Mouse (Mus musculus): ENCODE data around the gene Hspa1b. TPM values are rescaled to one million over a fixed set of nuclear protein-coding genes. Genes with fewer than 3 reads are reported as not detected.
A peak's percentile ranks its signal among the peaks of the same experiment; 100 is the strongest.

Gene Hspa1b
- polyA plus RNA-seq, 1 experiment from 2014 or later: 0.09 TPM

DNA sequence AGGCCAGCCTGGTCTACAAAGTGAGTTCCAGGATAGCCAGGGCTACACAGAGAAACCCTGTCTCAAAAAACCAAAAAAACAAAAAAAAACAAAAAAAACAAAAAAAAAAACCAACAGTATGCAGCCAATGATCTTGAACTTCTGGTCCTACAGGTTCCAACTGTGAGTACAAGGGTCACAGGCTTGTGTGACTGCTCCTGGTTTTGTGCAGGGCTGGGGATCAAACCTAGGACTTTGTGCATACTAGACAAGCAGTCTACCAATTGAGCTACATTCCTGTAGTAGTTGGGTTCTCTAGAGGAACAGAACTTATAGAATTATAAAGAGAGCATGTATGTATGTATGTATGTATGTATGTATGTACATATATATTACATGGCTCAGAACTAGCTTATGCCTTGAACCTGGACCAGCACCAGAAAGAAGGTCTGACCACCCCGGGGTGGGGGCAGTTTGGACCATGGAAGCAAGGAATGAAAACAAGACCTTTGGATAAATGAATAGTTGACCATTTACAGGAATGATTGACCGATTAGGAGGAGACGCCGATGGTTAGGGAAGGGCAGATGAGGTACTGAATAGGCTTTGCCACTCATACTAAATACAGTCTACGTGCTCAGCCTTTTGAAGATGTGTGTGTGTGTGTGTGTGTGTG lies 12.4 kb downstream of the Hspa1b start:
- H3K27me3 ChIP-seq (ENCODE audit: control insufficient read depth, insufficient read depth, low read length): no peaks in the 10 kb centered on the region
- H3K4me3 ChIP-seq (ENCODE audit: control insufficient read depth in 1 of 2, insufficient read depth in 1 of 2, low read depth in 1 of 2, low read length in 2 of 2): no peak overlapping the region

GRCm38 (mm10) chr17:34944362-34944761 lies 14.7 kb downstream of the Hspa1b start:
- Histone ChIP-seq H3K27ac (replicated peaks in 1 of 2; ENCODE audit: control insufficient read depth in 1 of 2, insufficient read depth in 1 of 2, low read depth in 2 of 2, low read length in 2 of 2) (no peak overlapping the region), H3K36me3 (ENCODE audit: control insufficient read depth, insufficient read depth, low read length) (peaks cover under 1% of the 10 kb centered on the region), H3K9me3 (ENCODE audit: control insufficient read depth, low read length) (no peaks in the 10 kb centered on the region), H3K4me1 (ENCODE audit: control insufficient read depth in 2 of 2, insufficient read depth in 2 of 2, low read length in 2 of 2) (peaks cover 3 to 10% of the 10 kb centered on the region in 2 experiments; a peak in 2 of 4 replicates), H3K4me3 (ENCODE audit: control insufficient read depth in 1 of 2, insufficient read depth in 1 of 2, low read depth in 1 of 2, low read length in 2 of 2) (no peak overlapping the region), H3K4me2 (ENCODE audit: low read length) (no peak overlapping the region), H3K9ac (ENCODE audit: low read length) (no peak overlapping the region; the same call in 1 of the 2 replicates), H3K27me3 (ENCODE audit: control insufficient read depth, insufficient read depth, low read length) (no peaks in the 10 kb centered on the region)
- ATAC-seq (ENCODE audit: insufficient number of reproducible peaks, insufficient read depth, low FRiP score, low read depth): no peak

More for the DNA sequence above, 12.4 kb downstream of the Hspa1b start:
- Histone ChIP-seq H3K4me1 (ENCODE audit: control insufficient read depth in 2 of 2, insufficient read depth in 2 of 2, low read length in 2 of 2) (peaks cover 5 to 20% of the 10 kb centered on the region in 2 experiments), H3K9me3 (ENCODE audit: control insufficient read depth, low read length) (no peaks in the 10 kb centered on the region), H3K9ac (ENCODE audit: low read length) (no peak overlapping the region), H3K36me3 (ENCODE audit: control insufficient read depth, insufficient read depth, low read length) (peaks cover 22% of the 10 kb centered on the region), H3K27ac (replicated peaks in 1 of 2; ENCODE audit: control insufficient read depth in 1 of 2, insufficient read depth in 1 of 2, low read depth in 2 of 2, low read length in 2 of 2) (no peak overlapping the region), H3K4me2 (ENCODE audit: low read length) (no peak overlapping the region)
- WGBS: 91% methylated on average over 5 of the region's 5 CpGs
- ATAC-seq (ENCODE audit: insufficient number of reproducible peaks, insufficient read depth, low FRiP score, low read depth): no peak

DNA sequence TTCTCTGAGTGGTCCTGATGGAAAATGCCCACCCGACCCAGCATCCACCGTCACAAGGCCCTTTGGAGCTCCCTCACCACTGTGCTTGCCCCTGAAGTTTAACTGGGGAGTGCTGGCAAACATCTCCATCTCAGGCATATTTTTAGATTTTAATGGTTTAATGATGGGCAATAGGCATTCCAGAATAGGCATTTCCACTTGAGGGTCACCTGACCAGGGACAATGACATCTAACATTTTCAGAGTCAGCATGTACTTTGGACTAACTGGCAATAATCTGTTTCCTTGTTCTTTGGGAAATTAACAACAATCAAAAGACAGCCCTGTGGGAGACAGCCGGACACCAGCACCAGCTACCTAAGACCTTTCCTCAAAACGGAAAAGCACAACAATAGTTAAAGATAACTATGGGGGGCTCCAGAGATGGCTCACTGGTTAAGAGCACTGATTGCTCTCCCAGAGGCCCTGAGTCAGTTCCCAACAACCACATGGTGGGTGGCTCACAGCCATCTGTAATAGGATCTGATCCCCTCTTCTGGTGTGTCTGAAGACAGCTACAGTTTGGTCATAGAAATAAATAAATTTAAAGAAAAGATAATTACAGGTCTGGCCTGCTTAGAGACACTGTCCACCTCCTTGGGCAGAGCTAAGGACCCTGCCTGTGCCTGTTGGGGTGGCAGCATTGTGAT lies 15.8 kb downstream of the Hspa1b start:
- H3K4me2 ChIP-seq (ENCODE audit: low read length): no peak overlapping the region
- H3K9ac ChIP-seq (ENCODE audit: low read length): no peak overlapping the region
- no peak for ATAC-seq (ENCODE audit: insufficient number of reproducible peaks, insufficient read depth, low FRiP score, low read depth)
- no peak overlapping the region for H3K27ac ChIP-seq (replicated peaks in 1 of 2; ENCODE audit: control insufficient read depth in 1 of 2, insufficient read depth in 1 of 2, low read depth in 2 of 2, low read length in 2 of 2)
- no peaks in the 10 kb centered on the region for H3K9me3 ChIP-seq (ENCODE audit: control insufficient read depth, low read length)
- H3K4me3 ChIP-seq (ENCODE audit: control insufficient read depth in 1 of 2, insufficient read depth in 1 of 2, low read depth in 1 of 2, low read length in 2 of 2): no peak overlapping the region
- no peaks in the 10 kb centered on the region for H3K27me3 ChIP-seq (ENCODE audit: control insufficient read depth, insufficient read depth, low read length)
- WGBS: 75% methylated on average over 4 of the region's 4 CpGs
- no peaks in the 10 kb centered on the region for H3K36me3 ChIP-seq (ENCODE audit: control insufficient read depth, insufficient read depth, low read length)
- peaks cover 3 to 10% of the 10 kb centered on the region in 2 experiments; a peak in 2 of 4 replicates for H3K4me1 ChIP-seq (ENCODE audit: control insufficient read depth in 2 of 2, insufficient read depth in 2 of 2, low read length in 2 of 2)

GRCm38 (mm10) chr17:34941344-34942041 lies 17.5 kb downstream of the Hspa1b start:
- Histone ChIP-seq H3K27me3 (ENCODE audit: control insufficient read depth, insufficient read depth, low read length) (no peaks in the 10 kb centered on the region), H3K9ac (ENCODE audit: low read length) (peak overlapping the region; percentile 64), H3K4me3 (ENCODE audit: control insufficient read depth in 1 of 2, insufficient read depth in 1 of 2, low read depth in 1 of 2, low read length in 2 of 2) (peak overlapping the region; percentile 29 to 31), H3K36me3 (ENCODE audit: control insufficient read depth, insufficient read depth, low read length) (no peaks in the 10 kb centered on the region), H3K4me2 (ENCODE audit: low read length) (peak overlapping the region; percentile 63), H3K4me1 (ENCODE audit: control insufficient read depth in 2 of 2, insufficient read depth in 2 of 2, low read length in 2 of 2) (peaks cover 3 to 10% of the 10 kb centered on the region in 2 experiments; a peak in 2 of 4 replicates), H3K9me3 (ENCODE audit: control insufficient read depth, low read length) (no peaks in the 10 kb centered on the region), H3K27ac (replicated peaks in 1 of 2; ENCODE audit: control insufficient read depth in 1 of 2, insufficient read depth in 1 of 2, low read depth in 2 of 2, low read length in 2 of 2) (peak overlapping the region; percentile 66 to 75)
- WGBS: 6% methylated on average over 15 of the region's 15 CpGs
- peak; percentile 32; the same call in 1 of the 2 replicates for ATAC-seq (ENCODE audit: insufficient number of reproducible peaks, insufficient read depth, low FRiP score, low read depth)

DNA sequence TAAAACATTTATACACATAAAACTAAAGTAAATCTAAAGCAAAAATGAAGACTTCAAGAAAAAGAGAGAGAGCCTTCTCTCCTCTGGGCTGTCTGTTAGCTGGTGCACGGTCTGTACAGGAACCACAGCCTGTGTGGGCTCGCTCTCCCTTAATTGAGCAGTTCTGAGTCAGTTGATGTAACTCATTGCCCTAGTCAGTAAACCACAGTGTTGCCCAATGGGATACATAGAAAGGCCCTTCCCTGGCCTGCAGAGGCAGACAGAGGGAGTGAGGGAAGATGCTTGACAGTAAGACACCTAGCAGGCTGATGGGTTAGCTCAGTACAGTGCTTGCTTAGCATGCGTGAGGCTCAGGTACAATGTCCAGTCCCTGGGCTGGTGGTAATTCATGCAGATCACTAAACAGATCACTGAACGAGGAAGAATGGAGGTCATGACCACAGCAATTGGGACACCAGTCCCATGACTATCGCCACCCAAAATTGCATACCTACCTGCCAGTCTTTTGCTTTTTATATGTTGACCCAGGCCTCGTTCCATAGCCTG lies 21.0 kb downstream of the Hspa1b start:
- peaks cover 15% of the 10 kb centered on the region for H3K36me3 ChIP-seq (ENCODE audit: control insufficient read depth, insufficient read depth, low read length)
- no peak overlapping the region for H3K4me2 ChIP-seq (ENCODE audit: low read length)
- H3K9ac ChIP-seq (ENCODE audit: low read length): no peak overlapping the region
- 81% methylated on average over 6 of the region's 6 CpGs for WGBS
- H3K4me3 ChIP-seq (ENCODE audit: control insufficient read depth in 1 of 2, insufficient read depth in 1 of 2, low read depth in 1 of 2, low read length in 2 of 2): no peak overlapping the region
- H3K27me3 ChIP-seq (ENCODE audit: control insufficient read depth, insufficient read depth, low read length): no peaks in the 10 kb centered on the region
- H3K4me1 ChIP-seq (ENCODE audit: control insufficient read depth in 2 of 2, insufficient read depth in 2 of 2, low read length in 2 of 2): peaks cover 3 to 6% of the 10 kb centered on the region in 2 experiments; a peak in 2 of 4 replicates
- ATAC-seq (ENCODE audit: insufficient number of reproducible peaks, insufficient read depth, low FRiP score, low read depth): no peak
- H3K9me3 ChIP-seq (ENCODE audit: control insufficient read depth, low read length): no peaks in the 10 kb centered on the region
- H3K27ac ChIP-seq (replicated peaks in 1 of 2; ENCODE audit: control insufficient read depth in 1 of 2, insufficient read depth in 1 of 2, low read depth in 2 of 2, low read length in 2 of 2): no peak overlapping the region

DNA sequence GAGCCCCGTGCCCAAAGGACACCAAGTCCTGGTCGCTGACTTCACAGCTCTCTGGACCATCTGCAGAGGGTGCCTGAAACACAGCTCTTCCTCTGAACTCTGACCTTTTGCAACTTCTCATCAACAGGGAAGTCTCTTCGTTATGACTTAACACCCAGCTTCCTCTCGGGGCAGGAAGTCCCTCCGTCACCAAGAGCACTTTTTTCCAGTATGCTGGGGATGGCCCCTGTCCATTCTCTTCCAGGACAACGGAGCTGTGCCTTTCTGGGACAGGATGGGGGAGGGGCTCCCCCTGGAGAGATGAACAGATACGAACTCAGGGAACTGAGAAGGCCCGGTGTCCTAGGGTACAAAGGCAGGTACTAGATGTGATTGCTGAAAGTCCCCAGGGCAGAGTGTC lies 24.2 kb downstream of the Hspa1b start:
- Histone ChIP-seq H3K4me2 (ENCODE audit: low read length) (no peak overlapping the region; the same call in 1 of the 2 replicates), H3K4me3 (ENCODE audit: control insufficient read depth in 1 of 2, insufficient read depth in 1 of 2, low read depth in 1 of 2, low read length in 2 of 2) (no peak overlapping the region), H3K9ac (ENCODE audit: low read length) (no peak overlapping the region), H3K36me3 (ENCODE audit: control insufficient read depth, insufficient read depth, low read length) (peaks cover 21% of the 10 kb centered on the region), H3K27ac (replicated peaks in 1 of 2; ENCODE audit: control insufficient read depth in 1 of 2, insufficient read depth in 1 of 2, low read depth in 2 of 2, low read length in 2 of 2) (no peak overlapping the region), H3K4me1 (ENCODE audit: control insufficient read depth in 2 of 2, insufficient read depth in 2 of 2, low read length in 2 of 2) (peaks cover 7 to 10% of the 10 kb centered on the region in 2 experiments; a peak in 3 of 4 replicates), H3K27me3 (ENCODE audit: control insufficient read depth, insufficient read depth, low read length) (no peaks in the 10 kb centered on the region), H3K9me3 (ENCODE audit: control insufficient read depth, low read length) (no peaks in the 10 kb centered on the region)
- ATAC-seq (ENCODE audit: insufficient number of reproducible peaks, insufficient read depth, low FRiP score, low read depth): no peak
- WGBS: 47% methylated on average over 8 of the region's 8 CpGs

GRCm38 (mm10) chr17:34934031-34934430 lies 25.0 kb downstream of the Hspa1b start:
- no peak overlapping the region; a peak in 1 of 4 replicates for H3K27ac ChIP-seq (replicated peaks in 1 of 2; ENCODE audit: control insufficient read depth in 1 of 2, insufficient read depth in 1 of 2, low read depth in 2 of 2, low read length in 2 of 2)
- H3K36me3 ChIP-seq (ENCODE audit: control insufficient read depth, insufficient read depth, low read length): peaks cover 21% of the 10 kb centered on the region
- 70% methylated on average over 24 of the region's 24 CpGs for WGBS
- H3K4me1 ChIP-seq (ENCODE audit: control insufficient read depth in 2 of 2, insufficient read depth in 2 of 2, low read length in 2 of 2): peaks cover 7 to 10% of the 10 kb centered on the region in 2 experiments; a peak in 3 of 4 replicates
- no peak for ATAC-seq (ENCODE audit: insufficient number of reproducible peaks, insufficient read depth, low FRiP score, low read depth)
- H3K4me2 ChIP-seq (ENCODE audit: low read length): no peak overlapping the region
- no peak overlapping the region for H3K9ac ChIP-seq (ENCODE audit: low read length)
- no peaks in the 10 kb centered on the region for H3K9me3 ChIP-seq (ENCODE audit: control insufficient read depth, low read length)
- no peak overlapping the region for H3K4me3 ChIP-seq (ENCODE audit: control insufficient read depth in 1 of 2, insufficient read depth in 1 of 2, low read depth in 1 of 2, low read length in 2 of 2)
- H3K27me3 ChIP-seq (ENCODE audit: control insufficient read depth, insufficient read depth, low read length): no peaks in the 10 kb centered on the region

All from heart, embryonic 14.5 days (tissue).